Mouse (Mus musculus) embryo, embryonic 10 days (tissue): ENCODE measurements around the gene Atraid.

ENCODE experiments used
- DNase-seq: peaks from one replicate; pipeline ENCODE4 v3.0.0-alpha.2; 2015; ENCODE audit warnings: low spot score

Gene Atraid

GRCm38 (mm10) chr5:31054261-31055215, 6.4 kb downstream of the Atraid start, which contains the start of gene Cad:
Gene Cad, plus strand, starts transcription at chr5:31054780.
- DNase-seq: peak; percentile 97

- DNase-seq: peak; percentile 68
These were observed 7.4 kb downstream of the Atraid start for GRCm38 (mm10) chr5:31055216-31056140.

GRCm38 (mm10) chr5:31069810-31070209, 21.7 kb downstream of the Atraid start:
- DNase-seq: no peak

GRCm38 (mm10) chr5:31071059-31071458, 22.9 kb downstream of the Atraid start:
- DNase-seq: no peak

GRCm38 (mm10) chr5:31071821-31072220, 23.7 kb downstream of the Atraid start:
- DNase-seq: no peak

GRCm38 (mm10) chr5:31073176-31073575, 25.1 kb downstream of the Atraid start:
- no peak for DNase-seq

GRCm38 (mm10) chr5:31076346-31076745, 28.2 kb downstream of the Atraid start:
- no peak for DNase-seq

GRCm38 (mm10) chr5:31080059-31080794, 32.1 kb downstream of the Atraid start:
- no peak for DNase-seq

GRCm38 (mm10) chr5:31080795-31081164, 32.7 kb downstream of the Atraid start:
- no peak for DNase-seq

- DNase-seq: peak; percentile 80
These were observed 33.3 kb downstream of the Atraid start for GRCm38 (mm10) chr5:31081386-31081785.

- peak; percentile 82 for DNase-seq
These were observed 34.2 kb downstream of the Atraid start for GRCm38 (mm10) chr5:31082355-31082754.

- no peak for DNase-seq
These were observed 35.0 kb downstream of the Atraid start for GRCm38 (mm10) chr5:31082935-31083625.

GRCm38 (mm10) chr5:31083949-31084348, 35.8 kb downstream of the Atraid start:
- no peak for DNase-seq

GRCm38 (mm10) chr5:31086606-31087005, 38.5 kb downstream of the Atraid start:
- DNase-seq: no peak

GRCm38 (mm10) chr5:31087131-31087530, 39.0 kb downstream of the Atraid start:
- DNase-seq: no peak

- no peak for DNase-seq
These were observed 44.3 kb downstream of the Atraid start for GRCm38 (mm10) chr5:31092231-31092975.

GRCm38 (mm10) chr5:31093151-31094041, 45.3 kb downstream of the Atraid start:
- peak; percentile 24 for DNase-seq

GRCm38 (mm10) chr5:31094100-31094798, 46.1 kb downstream of the Atraid start:
- DNase-seq: no peak
